Mouse (Mus musculus) megakaryocyte, embryonic 14.5 days (primary cell): ENCODE measurements around the gene Rps18. TPM values are rescaled to one million over a fixed set of nuclear protein-coding genes. Genes with fewer than 3 reads are reported as not detected.
A peak's percentile ranks its signal among the peaks of the same experiment; 100 is the strongest.
"Not testable (repeated sequence)": the region's sequence is repeated elsewhere in the genome, so short reads cannot be mapped to it uniquely, and the experiment has no call there.

Experiments used
- H3K27me3 ChIP-seq: replicated peaks from 2 replicates; pipeline ENCODE3; 2012; ENCODE audit warnings: inconsistent platforms
- H3K36me3 ChIP-seq: replicated peaks from 2 replicates; pipeline ENCODE3; 2012; ENCODE audit warnings: low read length, inconsistent platforms, mixed read lengths
- H3K4me1 ChIP-seq: 2 replicates; pipeline ENCODE4 v1.6.1; 2012; ENCODE audit warnings: inconsistent platforms
- H3K4me3 ChIP-seq: replicated peaks from 2 replicates; pipeline ENCODE3; 2012; ENCODE audit warnings: moderate library complexity, mild to moderate bottlenecking, inconsistent platforms
- H3K9me3 ChIP-seq: 2 replicates; pipeline ENCODE4 v1.6.1; 2012; ENCODE audit warnings: inconsistent platforms
- FLI1 ChIP-seq: IDR thresholded peaks from 2 replicates; pipeline ENCODE4 v1.6.1; 2012; ENCODE audit warnings: low read length, inconsistent platforms, mixed read lengths
- GATA1 ChIP-seq: IDR thresholded peaks from 3 replicates; pipeline ENCODE4 v1.6.1; 2012; ENCODE audit warnings: mixed read lengths, low read length, inconsistent platforms, borderline replicate concordance
- polyA plus RNA-seq: library from polyadenylated mRNA; stranded (reverse); fragments of >175 nt; gene quantifications from 2 replicates; pipeline ENCODE4 v1.2.3, GENCODE M21; 2012; ENCODE audit warnings: low replicate concordance; ENCODE audit not compliant: insufficient read depth

The Rps18 gene
- polyA plus RNA-seq, 1 experiment: 129 TPM

DNA sequence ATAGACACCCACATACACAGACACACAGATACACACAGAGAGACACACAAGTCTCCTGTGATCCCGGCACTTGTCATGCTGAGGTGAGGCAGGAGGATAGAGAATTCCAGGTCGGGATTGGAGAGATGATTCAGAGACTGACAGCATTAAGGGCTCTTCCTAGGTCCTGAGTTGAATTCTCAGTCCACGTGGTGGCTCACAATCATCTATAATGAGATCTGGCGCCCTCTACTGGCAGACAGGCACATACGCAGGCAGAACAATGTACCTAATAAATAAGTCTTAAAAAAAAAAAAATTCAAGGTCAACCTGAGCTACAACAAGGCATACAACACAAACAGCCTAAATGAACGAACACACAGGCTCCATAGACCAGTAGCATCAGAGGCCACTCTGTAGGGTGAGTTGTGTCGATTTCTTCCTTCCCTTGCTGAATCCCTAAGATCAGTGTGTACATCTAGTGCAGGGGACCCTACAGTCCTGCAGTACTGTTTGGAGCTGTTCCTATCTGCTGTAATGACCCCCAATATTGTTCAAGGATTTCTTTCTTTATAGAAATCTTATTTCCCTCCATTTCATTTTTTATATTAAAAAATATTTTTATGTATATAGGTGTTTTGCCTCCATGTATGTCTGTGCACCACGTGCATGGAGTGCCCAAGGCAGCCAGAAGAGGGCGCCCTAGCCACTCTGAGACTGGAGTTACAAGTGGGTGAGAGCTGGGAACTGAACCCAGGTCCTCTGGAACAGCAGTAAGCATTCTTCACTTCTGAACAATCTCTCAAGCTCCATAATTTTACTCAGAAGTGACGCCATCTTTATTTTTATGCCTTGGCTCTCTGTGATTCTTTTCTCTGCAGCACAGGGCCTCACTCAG, 36.2 kb upstream of the Rps18 start:
- peak overlapping the region; percentile 64 for H3K4me3 ChIP-seq
- peaks cover 14% of the 10 kb centered on the region for H3K36me3 ChIP-seq
- peaks cover 15% of the 10 kb centered on the region for H3K4me1 ChIP-seq
- H3K27me3 ChIP-seq: peaks cover 19% of the 10 kb centered on the region
- H3K9me3 ChIP-seq: no peaks in the 10 kb centered on the region
- TF ChIP-seq FLI1 (no peak), GATA1 (no peak)

DNA sequence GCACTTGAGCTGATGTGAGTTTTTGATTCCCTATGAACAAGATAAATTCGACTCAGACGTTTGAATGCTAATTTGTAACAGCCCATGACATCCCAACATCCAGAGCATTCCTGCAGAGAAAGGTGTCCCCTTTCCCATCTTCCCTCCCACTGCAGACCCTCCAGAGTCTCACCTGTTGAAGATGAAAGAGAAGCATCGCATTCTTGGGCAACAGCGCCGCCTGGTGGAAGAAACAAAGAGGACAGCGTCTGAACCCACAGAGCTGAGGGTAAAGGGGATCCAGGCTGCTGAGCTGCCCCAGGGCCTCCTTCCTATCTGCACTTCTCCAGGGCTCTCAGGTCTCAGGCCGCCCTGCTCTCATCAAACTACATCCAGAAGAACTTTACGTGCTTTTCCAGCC, 26.3 kb upstream of the Rps18 start:
- H3K27me3 ChIP-seq: peaks cover 33% of the 10 kb centered on the region
- not testable (repeated sequence) for H3K4me3 ChIP-seq, H3K36me3 ChIP-seq, H3K9me3 ChIP-seq
- H3K4me1 ChIP-seq: peaks cover 26% of the 10 kb centered on the region

DNA sequence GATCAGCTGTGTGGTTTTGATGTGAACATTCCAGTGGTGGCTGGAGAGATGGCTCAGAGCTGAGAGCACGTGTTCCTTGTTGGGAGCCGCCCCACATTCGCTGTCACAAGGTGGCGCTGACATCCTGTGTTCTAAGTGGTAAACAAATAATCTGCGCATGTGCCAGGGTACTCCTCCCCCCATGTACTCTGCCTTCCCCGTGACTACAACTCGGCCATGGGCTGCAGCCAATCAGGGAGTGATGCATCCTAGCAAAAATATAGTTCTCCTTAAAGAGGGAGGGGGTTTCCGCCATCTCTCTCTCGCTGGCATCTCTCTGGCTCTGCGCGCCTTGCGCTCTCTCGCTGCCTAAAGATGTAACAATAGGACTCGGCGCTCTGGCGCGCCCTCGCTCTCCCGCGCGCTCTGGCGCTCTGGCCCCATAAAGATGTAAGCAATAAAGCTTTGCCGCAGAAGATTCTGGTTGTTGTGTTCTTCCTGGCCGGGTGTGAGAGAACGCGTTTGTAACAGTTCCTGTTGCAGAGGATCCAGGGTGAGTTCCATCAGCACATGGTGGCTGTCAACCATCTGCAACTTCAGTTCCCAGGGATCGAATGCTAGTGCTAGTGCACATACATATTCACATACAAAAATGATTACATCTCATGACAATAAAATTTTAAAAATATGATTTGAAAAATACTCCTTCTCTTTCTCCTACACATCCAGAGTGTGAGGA, 25.6 kb upstream of the Rps18 start:
- Histone ChIP-seq H3K27me3 (peaks cover 30% of the 10 kb centered on the region), H3K4me1 (peaks cover 26% of the 10 kb centered on the region)
- not testable (repeated sequence) for H3K9me3 ChIP-seq, H3K4me3 ChIP-seq, H3K36me3 ChIP-seq

DNA sequence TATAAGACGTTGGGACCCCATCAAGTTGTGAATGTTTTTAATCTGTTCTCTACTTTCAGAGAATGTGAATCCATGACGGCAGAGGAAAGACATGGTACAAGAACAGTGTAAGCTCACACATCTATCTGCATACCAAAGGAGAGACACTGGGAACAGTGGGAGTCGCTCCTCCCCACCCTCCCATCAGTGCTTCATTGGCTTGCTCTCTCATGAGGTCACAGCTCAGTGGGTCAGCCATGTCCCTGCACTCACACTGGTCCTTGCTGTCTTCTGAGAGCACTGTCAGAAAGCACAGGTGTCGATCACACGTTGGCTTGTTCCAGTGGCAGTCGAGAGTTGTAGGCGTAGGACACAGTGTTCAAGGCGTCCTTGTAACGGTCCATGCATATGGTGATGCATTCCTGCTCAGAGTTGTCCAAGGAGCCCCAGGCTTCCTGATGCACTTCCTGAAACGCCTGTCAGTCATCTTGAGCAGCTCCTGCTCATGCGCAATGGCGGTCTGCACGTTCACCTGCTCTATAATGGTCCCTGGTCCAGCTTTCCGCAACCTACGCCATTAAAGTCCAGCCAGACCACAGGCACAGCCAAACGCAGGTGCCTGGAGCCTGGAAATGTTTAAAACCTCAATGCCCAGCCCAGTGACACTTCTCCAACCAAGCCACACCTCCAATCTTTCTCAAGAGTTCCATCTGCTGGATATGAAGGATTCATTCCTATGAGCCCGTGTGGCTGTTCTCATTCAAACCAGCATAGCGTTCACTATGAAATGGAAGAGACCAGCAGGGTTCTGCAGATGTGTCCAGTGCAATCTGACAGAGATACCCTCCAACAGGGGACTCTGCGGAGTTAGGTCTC, 24.6 kb upstream of the Rps18 start:
- H3K27me3 ChIP-seq: peaks cover 27% of the 10 kb centered on the region
- H3K4me1 ChIP-seq: peaks cover 26% of the 10 kb centered on the region
- TF ChIP-seq FLI1: no peak
- no peak for TF ChIP-seq GATA1
- no peaks in the 10 kb centered on the region for H3K36me3 ChIP-seq
- peak overlapping the region; percentile 4 for H3K4me3 ChIP-seq
- H3K9me3 ChIP-seq: no peaks in the 10 kb centered on the region

DNA sequence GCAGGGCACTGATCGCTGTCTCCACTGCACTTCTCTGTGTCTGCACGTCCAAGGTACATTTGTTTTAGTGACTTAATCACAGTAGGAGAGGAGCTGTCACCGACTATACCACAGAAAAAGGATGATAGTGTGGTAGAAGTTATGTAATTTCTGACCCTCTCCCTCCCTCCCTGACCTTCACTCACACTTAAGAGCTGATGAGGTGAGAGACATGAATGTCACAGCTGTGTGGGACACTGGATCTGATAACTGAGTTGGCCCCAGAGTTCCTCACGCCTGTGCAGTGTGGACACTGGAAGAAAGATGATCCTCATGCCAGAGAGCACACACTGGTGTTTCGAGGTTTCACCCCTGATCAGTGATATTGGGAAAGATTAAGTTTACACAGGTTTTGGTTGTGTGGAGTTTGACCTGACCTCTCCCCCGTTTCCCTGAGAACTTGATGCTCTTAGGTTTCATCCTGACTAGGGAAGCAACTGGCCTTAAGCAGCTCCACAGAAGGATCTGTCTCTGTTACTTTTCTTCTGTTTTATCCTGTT, 23.8 kb upstream of the Rps18 start:
- TF ChIP-seq FLI1: no peak
- TF ChIP-seq GATA1: no peak
- Histone ChIP-seq H3K4me3 (peak overlapping the region; percentile 92), H3K27me3 (peaks cover 27% of the 10 kb centered on the region), H3K36me3 (no peaks in the 10 kb centered on the region), H3K4me1 (peaks cover 26% of the 10 kb centered on the region), H3K9me3 (no peaks in the 10 kb centered on the region)

DNA sequence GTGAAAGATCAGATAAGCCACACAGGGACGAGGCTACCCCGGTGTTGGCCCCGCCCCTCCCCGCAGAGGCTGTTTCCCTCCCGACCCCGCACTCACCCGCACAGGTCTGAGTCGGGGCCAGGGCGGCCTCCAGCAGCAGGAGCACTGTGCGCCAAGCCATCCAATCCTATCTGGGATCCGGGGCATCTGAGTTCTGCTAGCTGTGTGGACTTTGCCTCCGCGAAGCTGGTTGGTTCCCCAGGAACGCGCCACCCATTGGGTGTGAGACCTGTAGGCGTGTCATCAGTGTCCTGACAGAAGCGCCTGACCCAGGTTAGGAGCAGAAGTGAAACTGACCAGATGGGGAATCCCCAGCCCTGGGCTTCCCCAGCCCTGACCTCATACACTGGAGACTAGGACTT, 22.8 kb upstream of the Rps18 start:
- no peaks in the 10 kb centered on the region for H3K9me3 ChIP-seq
- peaks cover 25% of the 10 kb centered on the region for H3K27me3 ChIP-seq
- no peaks in the 10 kb centered on the region for H3K36me3 ChIP-seq
- H3K4me1 ChIP-seq: peaks cover 31% of the 10 kb centered on the region
- H3K4me3 ChIP-seq: peak overlapping the region; percentile 92
- TF ChIP-seq GATA1 (no peak), FLI1 (no peak)

DNA sequence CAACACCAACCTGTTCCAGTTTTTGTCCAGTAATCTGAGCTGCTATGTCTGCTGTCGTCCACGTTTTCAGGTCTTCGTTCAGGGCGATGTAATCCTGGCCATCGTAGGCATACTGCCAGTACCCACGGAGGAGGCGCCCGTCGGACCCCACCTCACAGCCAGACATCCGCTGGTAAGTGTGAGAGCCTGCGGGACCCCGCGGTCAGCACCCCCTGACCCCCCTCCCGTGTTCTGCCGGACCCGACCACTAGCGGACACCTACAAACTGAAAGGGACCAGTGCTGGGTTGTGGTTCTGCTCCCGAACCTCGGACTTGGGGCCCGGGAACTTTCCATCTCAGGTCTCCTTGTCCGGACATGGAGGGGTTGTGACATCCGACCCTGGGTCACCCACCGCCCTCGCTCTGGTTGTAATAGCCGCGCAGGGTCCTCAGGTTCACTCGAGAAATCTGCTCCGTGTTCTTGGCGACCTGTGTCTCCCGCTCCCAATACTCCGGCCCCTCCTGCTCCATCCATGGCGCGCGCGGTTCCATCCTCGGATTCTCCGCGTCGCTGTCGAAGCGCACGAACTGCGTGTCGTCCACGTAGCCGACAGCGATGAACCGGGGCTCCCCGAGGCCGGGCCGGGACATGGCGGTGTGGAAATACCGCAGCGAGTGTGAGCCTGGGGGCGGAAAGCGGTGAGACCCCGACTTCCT, 22.2 kb upstream of the Rps18 start:
- Histone ChIP-seq H3K36me3 (no peaks in the 10 kb centered on the region), H3K27me3 (peaks cover 23% of the 10 kb centered on the region), H3K4me3 (peak overlapping the region; percentile 92), H3K4me1 (peaks cover 37% of the 10 kb centered on the region), H3K9me3 (no peaks in the 10 kb centered on the region)
- TF ChIP-seq GATA1 (no peak), FLI1 (no peak)

DNA sequence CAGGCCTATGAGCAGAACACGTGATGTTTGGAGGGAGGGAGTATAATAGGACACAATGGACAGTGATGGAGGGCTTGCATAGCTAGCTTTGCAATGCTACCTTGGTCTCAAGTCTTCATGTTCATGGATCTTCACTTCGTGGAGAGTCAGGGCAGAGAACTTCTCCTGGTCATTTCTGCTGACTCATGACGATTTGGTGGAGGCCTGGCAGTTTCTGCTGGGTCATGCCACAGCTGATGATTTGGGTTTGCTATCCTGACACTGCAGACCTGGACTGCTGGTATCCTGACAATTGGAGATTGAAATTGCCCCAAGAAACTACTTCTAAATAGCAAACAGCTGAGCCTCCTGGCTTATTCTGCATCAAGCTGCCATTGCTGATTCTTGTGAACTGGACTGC, 17.8 kb upstream of the Rps18 start:
- TF ChIP-seq GATA1 (no peak), FLI1 (no peak)
- H3K4me3 ChIP-seq: no peak overlapping the region
- peaks cover 12% of the 10 kb centered on the region for H3K27me3 ChIP-seq
- H3K4me1 ChIP-seq: peaks cover 27% of the 10 kb centered on the region
- H3K9me3 ChIP-seq: peaks cover 7% of the 10 kb centered on the region
- no peaks in the 10 kb centered on the region for H3K36me3 ChIP-seq

DNA sequence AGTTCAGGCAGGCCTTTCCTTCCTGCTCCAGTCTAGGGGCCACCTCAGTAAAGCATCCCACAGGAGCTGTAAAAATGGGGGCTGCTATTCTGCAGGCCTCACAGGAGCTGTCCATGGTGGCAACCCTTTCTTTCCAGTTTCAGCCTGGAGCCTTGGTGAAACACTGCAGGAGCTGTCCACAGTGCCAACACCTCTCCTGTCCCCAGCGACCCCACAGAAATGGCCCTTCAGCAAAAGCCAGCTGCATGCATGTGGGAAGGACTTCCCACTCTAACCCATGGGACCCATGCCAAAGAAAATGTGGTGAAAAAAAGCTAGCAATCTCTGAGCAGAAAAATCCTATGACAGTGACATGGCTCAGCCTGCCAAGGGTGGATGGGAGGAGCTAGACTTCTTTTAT, 16.9 kb upstream of the Rps18 start:
- peaks cover 7% of the 10 kb centered on the region for H3K9me3 ChIP-seq
- no peak overlapping the region for H3K4me3 ChIP-seq
- H3K27me3 ChIP-seq: peaks cover 3% of the 10 kb centered on the region
- TF ChIP-seq FLI1 (no peak), GATA1 (no peak)
- no peaks in the 10 kb centered on the region for H3K36me3 ChIP-seq
- H3K4me1 ChIP-seq: peaks cover 22% of the 10 kb centered on the region
